Mouse (Mus musculus) ES-Bruce4 (cell line): ENCODE measurements at regions not wholly inside any gene's neighbourhood (a gene's known extent, or its start where the extent isn't known, plus 50 kb on each side); places are given as distances from the start of the nearest gene placed in this dataset.

Source experiments
- H3K27ac ChIP-seq: 2 replicates; pipeline ENCODE4 v1.5.1; 2012; ENCODE audit warnings: low read length, inconsistent platforms; ENCODE audit not compliant: insufficient read depth
- H3K27me3 ChIP-seq: 2 replicates; pipeline ENCODE4 v1.6.1; 2012; ENCODE audit warnings: mild to moderate bottlenecking, low read length, inconsistent platforms; ENCODE audit not compliant: control insufficient read depth, poor library complexity, insufficient read depth, severe bottlenecking
- H3K36me3 ChIP-seq: 2 replicates; pipeline ENCODE4 v1.6.1; 2012; ENCODE audit warnings: inconsistent platforms, mild to moderate bottlenecking, low read length, moderate library complexity; ENCODE audit not compliant: control insufficient read depth, poor library complexity, insufficient read depth, severe bottlenecking
- H3K4me1 ChIP-seq: one replicate; pipeline ENCODE4 v1.8.1; 2011; ENCODE audit warnings: low read length; ENCODE audit not compliant: control insufficient read depth, insufficient read depth
- H3K4me3 ChIP-seq: 2 replicates; pipeline ENCODE4 v1.5.1; 2011; ENCODE audit warnings: low read depth, mild to moderate bottlenecking, low read length
- H3K9ac ChIP-seq: 2 replicates; pipeline ENCODE4 v1.6.1; 2012; ENCODE audit warnings: low read depth, mild to moderate bottlenecking, inconsistent platforms; ENCODE audit not compliant: poor library complexity, severe bottlenecking
- H3K9me3 ChIP-seq: replicated peaks from 2 replicates; pipeline ENCODE4 v1.6.1; 2012; ENCODE audit warnings: mild to moderate bottlenecking, low read length, inconsistent platforms; ENCODE audit not compliant: control insufficient read depth, poor library complexity, insufficient read depth, severe bottlenecking
- CTCF ChIP-seq: IDR thresholded peaks from one replicate; pipeline ENCODE4 v1.8.1; 2011; ENCODE audit warnings: low read depth, low read length
- EP300 ChIP-seq: IDR thresholded peaks from 2 replicates; pipeline ENCODE4 v1.6.1; 2011; ENCODE audit warnings: low read depth, low read length; ENCODE audit not compliant: insufficient read depth
- POLR2A ChIP-seq: IDR thresholded peaks from one replicate; pipeline ENCODE4 v1.8.1; 2011; ENCODE audit warnings: low read length; ENCODE audit not compliant: insufficient read depth

GRCm38 (mm10) chr19:6662346-6662939 is 119.6 kb upstream of the Slc22a12 start:
- no peak overlapping the region for H3K27ac ChIP-seq
- H3K4me3 ChIP-seq: no peak overlapping the region
- H3K9ac ChIP-seq: no peak overlapping the region
- H3K36me3 ChIP-seq: no peaks in the 10 kb centered on the region
- H3K4me1 ChIP-seq: no peaks in the 10 kb centered on the region
- no peak for TF ChIP-seq POLR2A
- TF ChIP-seq EP300: no peak
- no peak for TF ChIP-seq CTCF
- no peaks in the 10 kb centered on the region for H3K9me3 ChIP-seq
- no peaks in the 10 kb centered on the region for H3K27me3 ChIP-seq

DNA sequence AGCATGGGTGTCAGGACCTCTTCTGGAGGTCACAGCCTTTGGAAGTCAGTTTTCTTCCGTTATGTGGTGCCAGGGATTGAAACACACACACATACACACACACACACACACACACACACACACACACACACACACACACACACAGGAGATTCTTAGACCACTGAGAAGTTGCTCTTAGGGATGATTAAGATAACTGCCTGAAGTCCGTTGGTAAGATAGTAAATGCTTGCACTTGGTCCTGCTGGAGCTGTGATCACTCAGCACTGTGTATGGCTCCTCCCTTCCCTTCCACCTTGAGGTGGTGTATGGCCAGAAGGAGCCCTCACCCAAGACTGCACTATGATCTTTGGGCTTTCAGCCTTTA is 118.7 kb upstream of the Slc22a12 start:
- Histone ChIP-seq H3K4me1 (no peaks in the 10 kb centered on the region), H3K4me3 (no peak overlapping the region), H3K27me3 (no peaks in the 10 kb centered on the region), H3K27ac (no peak overlapping the region), H3K9ac (no peak overlapping the region), H3K36me3 (no peaks in the 10 kb centered on the region), H3K9me3 (no peaks in the 10 kb centered on the region)
- TF ChIP-seq POLR2A (no peak), CTCF (no peak), EP300 (no peak)

DNA sequence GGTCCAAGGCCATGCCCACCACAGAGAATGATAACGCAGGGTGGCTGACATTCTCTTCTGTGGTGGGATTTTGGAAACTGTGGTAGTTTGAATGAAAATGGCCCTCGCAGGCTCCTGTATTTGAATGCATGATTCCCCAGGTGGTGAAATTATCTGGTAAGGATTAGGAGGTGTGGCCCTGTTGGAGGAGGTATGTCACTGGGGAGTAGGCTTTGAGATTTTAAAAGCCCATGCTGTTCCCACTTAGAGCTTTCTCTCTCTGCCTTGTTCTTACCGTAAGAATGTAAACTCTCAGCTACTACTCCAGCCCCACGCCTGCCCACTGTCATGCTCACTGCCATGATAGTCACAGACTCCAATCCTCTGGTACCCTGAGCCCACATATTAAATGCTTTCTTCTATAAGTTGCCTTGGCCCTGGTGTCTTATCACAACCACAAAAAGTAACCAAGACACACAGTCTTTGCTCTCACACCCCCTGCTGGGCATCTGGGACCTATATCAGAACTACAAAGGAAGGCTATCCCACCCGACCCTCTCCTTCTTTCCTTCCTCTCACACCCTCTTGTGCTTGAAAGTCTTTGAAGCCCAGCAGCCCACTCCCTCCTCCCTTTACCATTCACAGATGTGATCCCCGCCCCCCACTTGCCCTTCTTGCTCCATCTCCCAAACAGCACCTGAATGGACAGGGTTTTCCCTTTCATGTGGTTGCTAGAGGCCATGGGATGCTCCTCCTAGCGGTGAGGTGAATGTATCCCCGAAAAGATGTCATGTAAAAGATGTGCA is 118.1 kb upstream of the Slc22a12 start:
- no peak overlapping the region for H3K27ac ChIP-seq
- H3K9me3 ChIP-seq: no peaks in the 10 kb centered on the region
- H3K4me1 ChIP-seq: no peaks in the 10 kb centered on the region
- no peak overlapping the region for H3K4me3 ChIP-seq
- H3K27me3 ChIP-seq: no peaks in the 10 kb centered on the region
- TF ChIP-seq EP300 (no peak), CTCF (no peak), POLR2A (no peak)
- no peak overlapping the region for H3K9ac ChIP-seq
- H3K36me3 ChIP-seq: no peaks in the 10 kb centered on the region

GRCm38 (mm10) chr19:6660157-6660556 is 117.3 kb upstream of the Slc22a12 start:
- TF ChIP-seq CTCF (no peak), POLR2A (no peak), EP300 (no peak)
- Histone ChIP-seq H3K9me3 (no peaks in the 10 kb centered on the region), H3K4me3 (no peak overlapping the region), H3K9ac (no peak overlapping the region), H3K27ac (no peak overlapping the region), H3K27me3 (no peaks in the 10 kb centered on the region), H3K36me3 (no peaks in the 10 kb centered on the region), H3K4me1 (no peaks in the 10 kb centered on the region)

GRCm38 (mm10) chr19:6654550-6654949 is 111.7 kb upstream of the Slc22a12 start:
- no peak overlapping the region for H3K27ac ChIP-seq
- H3K27me3 ChIP-seq: no peaks in the 10 kb centered on the region
- no peaks in the 10 kb centered on the region for H3K9me3 ChIP-seq
- no peaks in the 10 kb centered on the region for H3K36me3 ChIP-seq
- no peak overlapping the region for H3K4me3 ChIP-seq
- H3K4me1 ChIP-seq: no peaks in the 10 kb centered on the region
- TF ChIP-seq POLR2A: no peak
- TF ChIP-seq CTCF: peak; percentile 46
- no peak for TF ChIP-seq EP300
- H3K9ac ChIP-seq: no peak overlapping the region

DNA sequence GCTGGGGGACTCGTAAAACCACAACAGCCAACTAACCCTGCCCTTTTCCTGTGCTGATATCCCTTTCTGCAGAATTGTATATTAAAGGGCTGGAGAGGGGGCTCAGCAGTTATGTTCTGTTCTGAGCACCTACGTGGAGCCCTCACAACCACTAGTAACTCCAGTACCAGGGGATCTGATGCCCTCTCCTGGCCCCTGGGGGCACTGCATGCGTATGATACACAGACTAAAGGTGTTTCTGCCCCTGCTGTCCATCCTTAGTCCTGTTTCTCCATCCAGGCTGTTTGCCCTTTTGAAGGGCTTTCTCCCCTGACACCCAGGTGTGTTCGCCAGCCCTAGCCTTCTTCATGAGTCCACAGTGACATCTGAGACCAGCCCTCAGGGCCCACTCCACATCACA is 109.9 kb upstream of the Slc22a12 start:
- Histone ChIP-seq H3K36me3 (no peaks in the 10 kb centered on the region), H3K27me3 (no peaks in the 10 kb centered on the region), H3K4me1 (no peaks in the 10 kb centered on the region), H3K9ac (no peak overlapping the region), H3K4me3 (no peak overlapping the region), H3K27ac (no peak overlapping the region), H3K9me3 (no peaks in the 10 kb centered on the region)
- TF ChIP-seq CTCF: peak; percentile 82
- TF ChIP-seq EP300: no peak
- TF ChIP-seq POLR2A: no peak
